Mouse (Mus musculus) lung, adult 2 months (tissue): Measurements from ENCODE around the gene Fam214a. TPM values are rescaled to one million over a fixed set of nuclear protein-coding genes. Genes with fewer than 3 reads are reported as not detected.

Experiments
- DNase-seq: peaks from one replicate; pipeline ENCODE4 v3.0.0; 2022
- H3K4me1 ChIP-seq: fragments of 200-500 bp; 2 replicates; pipeline ENCODE4 v1.6.1; 2011; ENCODE audit warnings: low read length; ENCODE audit not compliant: control insufficient read depth, insufficient read depth
- H3K4me3 ChIP-seq: fragments of 200-500 bp; replicated peaks from 2 replicates; pipeline ENCODE3; 2011; ENCODE audit warnings: low read depth, mild to moderate bottlenecking, control low read depth, low read length; ENCODE audit errors: extremely low read depth
- CTCF ChIP-seq: fragments of 200-500 bp; IDR thresholded peaks from 2 replicates; pipeline ENCODE4 v1.5.1; 2011; ENCODE audit warnings: mild to moderate bottlenecking, low read length, control low read depth; ENCODE audit not compliant: insufficient read depth
- POLR2A ChIP-seq: fragments of 200-500 bp; IDR thresholded peaks from 2 replicates; pipeline ENCODE4 v1.6.1; 2011; ENCODE audit warnings: low read depth, mild to moderate bottlenecking, control low read depth, low read length, borderline replicate concordance; ENCODE audit errors: extremely low read depth
- WGBS: fragments of 180-500 bp; shearing (Covaris S2); methylation state at CpG from one replicate; pipeline ENCODE4 v1.1.7; 2018; 5-methylcytosine and 5-hydroxymethylcytosine counted together
- polyA plus RNA-seq: library from polyadenylated mRNA; depleted of rRNA; stranded (reverse); fragments of >200 nt; gene quantifications from 2 replicates; pipeline ENCODE4 v1.2.3, GENCODE M21; 2012

Gene Fam214a
- polyA plus RNA-seq, 1 experiment = 11.8 TPM

- no peak for DNase-seq
- 82% methylated on average over 12 of the region's 12 CpGs for WGBS
These were observed 32.2 kb upstream of the Fam214a start for GRCm38 (mm10) chr9:74920450-74920849.

GRCm38 (mm10) chr9:74921422-74921821 lies 31.3 kb upstream of the Fam214a start:
- H3K4me1 ChIP-seq = no peaks in the 10 kb centered on the region
- WGBS = 31% methylated on average over 1 of the region's 1 CpGs
- no peak for DNase-seq
- TF ChIP-seq POLR2A (no peak), CTCF (no peak)
- no peak overlapping the region for H3K4me3 ChIP-seq

More at GRCm38 (mm10) chr9:74920450-74920849, 32.2 kb upstream of the Fam214a start:
- no peaks in the 10 kb centered on the region for H3K4me1 ChIP-seq
- no peak for TF ChIP-seq POLR2A
- no peak for TF ChIP-seq CTCF
- H3K4me3 ChIP-seq = no peak overlapping the region

- TF ChIP-seq CTCF (no peak), POLR2A (no peak)
- DNase-seq = no peak
- WGBS = 49% methylated on average over 3 of the region's 3 CpGs
- Histone ChIP-seq H3K4me1 (no peaks in the 10 kb centered on the region), H3K4me3 (no peak overlapping the region)
These were observed 29.8 kb upstream of the Fam214a start for GRCm38 (mm10) chr9:74922884-74923283.

GRCm38 (mm10) chr9:74923291-74923977 lies 29.2 kb upstream of the Fam214a start:
- DNase-seq = no peak
- no peaks in the 10 kb centered on the region for H3K4me1 ChIP-seq
- WGBS = 89% methylated on average over 6 of the region's 6 CpGs
- H3K4me3 ChIP-seq = no peak overlapping the region
- TF ChIP-seq CTCF = no peak
- no peak for TF ChIP-seq POLR2A

GRCm38 (mm10) chr9:74925220-74925769 lies 27.4 kb upstream of the Fam214a start:
- no peak for DNase-seq
- 83% methylated on average over 10 of the region's 10 CpGs for WGBS
- H3K4me1 ChIP-seq = no peaks in the 10 kb centered on the region
- H3K4me3 ChIP-seq = no peak overlapping the region
- TF ChIP-seq CTCF (no peak), POLR2A (no peak)

GRCm38 (mm10) chr9:74929981-74930423 lies 22.7 kb upstream of the Fam214a start:
- DNase-seq = no peak
- no peaks in the 10 kb centered on the region for H3K4me1 ChIP-seq
- whole genome bisulfite sequencing = 85% methylated on average over 4 of the region's 4 CpGs
- TF ChIP-seq CTCF (no peak), POLR2A (no peak)
- no peak overlapping the region for H3K4me3 ChIP-seq

GRCm38 (mm10) chr9:74930653-74931052 lies 22.0 kb upstream of the Fam214a start:
- WGBS = 79% methylated on average over 5 of the region's 5 CpGs
- DNase-seq = no peak
- TF ChIP-seq CTCF (no peak), POLR2A (no peak)
- Histone ChIP-seq H3K4me1 (no peaks in the 10 kb centered on the region), H3K4me3 (no peak overlapping the region)

- TF ChIP-seq CTCF (no peak), POLR2A (no peak)
- Histone ChIP-seq H3K4me3 (no peak overlapping the region), H3K4me1 (peaks cover 7% of the 10 kb centered on the region)
- DNase-seq = no peak
- WGBS = 59% methylated on average over 3 of the region's 3 CpGs
These were observed 17.4 kb upstream of the Fam214a start for GRCm38 (mm10) chr9:74935289-74935688.

- TF ChIP-seq CTCF (no peak), POLR2A (no peak)
- peaks cover 7% of the 10 kb centered on the region for H3K4me1 ChIP-seq
- WGBS = 88% methylated on average over 3 of the region's 3 CpGs
- no peak for DNase-seq
- H3K4me3 ChIP-seq = no peak overlapping the region
These were observed 14.9 kb upstream of the Fam214a start for GRCm38 (mm10) chr9:74937761-74938160.

- TF ChIP-seq POLR2A (no peak), CTCF (no peak)
- Histone ChIP-seq H3K4me3 (no peak overlapping the region), H3K4me1 (peaks cover 7% of the 10 kb centered on the region)
- DNase-seq = peak; percentile 27
- WGBS = 45% methylated on average over 12 of the region's 12 CpGs
These were observed 13.8 kb upstream of the Fam214a start for GRCm38 (mm10) chr9:74938670-74939534.
